Mouse (Mus musculus): ENCODE measurements around the gene Myof.

GRCm38 (mm10) chr19:38033735-38034057 lies 9.7 kb downstream of the Myof start:
- TF ChIP-seq CTCF (IDR thresholded peaks at IDR 0.05), result no peak
- no peak for TF ChIP-seq EP300 (IDR thresholded peaks at IDR 0.05)
